Mouse (Mus musculus) cerebellum, adult 2 months (tissue): ENCODE data around the gene Itgb7.

Experiments
- CTCF ChIP-seq: fragments of 200-500 bp; IDR thresholded peaks from 2 replicates; pipeline ENCODE4 v1.5.1; 2011; ENCODE audit warnings: low read depth, mild to moderate bottlenecking, control low read depth, low read length, moderate library complexity, borderline replicate concordance; ENCODE audit not compliant: insufficient read depth
- POLR2A ChIP-seq: fragments of 200-500 bp; IDR thresholded peaks from 2 replicates; pipeline ENCODE4 v1.6.1; 2011; ENCODE audit warnings: low read length, control low read depth, borderline replicate concordance; ENCODE audit not compliant: insufficient read depth

DNA sequence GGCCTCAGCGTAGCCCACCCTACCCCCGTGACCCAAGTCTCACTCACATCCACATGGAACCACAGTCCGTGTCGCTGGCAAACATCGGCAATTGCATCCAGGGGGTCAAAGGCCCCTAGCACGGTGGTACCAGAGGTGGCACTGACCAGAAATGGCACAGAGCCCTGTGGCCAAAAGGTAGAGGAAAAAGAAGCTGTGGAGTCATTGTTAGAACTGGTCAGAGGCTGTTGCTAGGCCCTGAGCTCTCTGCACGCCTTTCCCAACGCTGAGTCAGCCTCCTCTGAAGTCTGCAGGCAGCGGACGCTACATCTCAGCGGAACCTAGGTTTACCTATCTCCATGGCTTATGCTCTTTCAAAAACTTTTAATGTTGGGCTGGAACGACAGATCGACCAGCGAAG lies 51.8 kb downstream of the Itgb7 start:
- TF ChIP-seq CTCF (no peak), POLR2A (no peak)
